Mouse (Mus musculus) lung, postnatal 0 days (tissue): Measurements from ENCODE around the gene Pdha1.

ENCODE experiments used
- CTCF ChIP-seq: IDR thresholded peaks from 2 replicates; pipeline ENCODE4 v1.5.1; 2016; ENCODE audit warnings: antibody characterized with exemption, mild to moderate bottlenecking
- EP300 ChIP-seq: IDR thresholded peaks from 2 replicates; pipeline ENCODE4 v1.6.1; 2016; ENCODE audit warnings: antibody characterized with exemption, mild to moderate bottlenecking, control low read depth

GRCm38 (mm10) chrX:160148859-160149258 is 10.6 kb upstream of the Pdha1 start:
- TF ChIP-seq EP300 (no peak), CTCF (no peak)
